Mouse (Mus musculus): ENCODE measurements around the gene Vmn1r126. TPM values are rescaled to one million over a fixed set of nuclear protein-coding genes. Genes with fewer than 3 reads are reported as not detected.
"Not testable (repeated sequence)": the region's sequence is repeated elsewhere in the genome, so short reads cannot be mapped to it uniquely, and the experiment has no call there.

Vmn1r126 gene
- polyA plus RNA-seq (2014; fragmentation: Nextera tagmentation; extraction: Ambion mirVana), result not detected in 2 replicates

DNA sequence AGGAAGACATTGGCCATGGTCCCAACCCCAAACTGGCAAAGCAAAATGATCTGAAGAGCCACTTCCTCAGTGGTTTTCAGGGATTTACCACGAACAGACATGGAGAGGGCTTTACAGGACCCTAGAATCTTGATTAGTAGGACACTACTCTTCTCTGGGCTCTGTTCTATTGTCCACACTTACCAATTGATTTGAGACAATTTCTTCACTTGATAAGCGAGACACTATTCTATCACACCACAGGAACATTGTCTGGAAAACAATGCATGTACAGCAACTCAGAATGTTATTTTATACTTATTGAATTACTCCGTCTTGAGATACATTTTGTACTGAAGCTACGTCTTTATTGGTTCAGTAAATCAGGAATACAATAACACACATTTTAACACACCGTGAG is at the start of gene Vmn1r126:
TSS of gene Vmn1r126 (minus strand) at position 101 of the 400 bp plus-strand sequence.
- not testable (repeated sequence) for H3K27me3 ChIP-seq (ENCODE audit: control insufficient read depth, insufficient read depth, low read length); H3K9me3 ChIP-seq (ENCODE audit: control insufficient read depth, low read length); H3K27ac ChIP-seq (ENCODE audit: low read depth, low read length); H3K9ac ChIP-seq (ENCODE audit: low read length); H3K36me3 ChIP-seq (ENCODE audit: control insufficient read depth, insufficient read depth, low read length); DNase-seq (ENCODE audit: low spot score); H3K4me1 ChIP-seq (replicated peaks; ENCODE audit: control insufficient read depth, insufficient read depth, low read length); H3K4me2 ChIP-seq (ENCODE audit: low read depth, low read length, severe bottlenecking); H3K4me3 ChIP-seq (ENCODE audit: low read depth, low read length); ATAC-seq (replicated peaks; ENCODE audit: low FRiP score)
- WGBS, result no CpG with 5 or more reads among the region's 5 CpGs

DNA sequence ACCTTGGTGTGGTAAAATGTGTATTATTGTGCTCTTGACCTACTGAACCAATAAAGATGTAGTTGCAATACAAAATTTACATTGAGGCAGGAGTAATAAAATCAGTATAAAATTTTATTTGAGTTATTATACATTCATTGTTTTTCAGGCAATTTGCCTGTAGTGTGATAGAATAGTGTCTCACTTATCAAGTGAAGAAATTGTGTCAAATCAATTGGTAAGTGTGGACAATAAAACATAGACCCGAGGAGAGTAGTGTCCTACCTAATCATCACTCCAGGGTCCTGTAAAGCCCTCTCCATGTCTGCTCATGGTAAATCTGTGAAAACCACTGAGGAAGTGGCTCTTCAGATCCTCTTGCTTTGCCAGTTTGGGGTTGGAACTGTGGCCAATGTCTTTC is 47.8 kb upstream of the Vmn1r126 start, which contains the start of gene Vmn1r128:
TSS of gene Vmn1r128 (plus strand) at position 301 of the 400 bp plus-strand sequence.
- not testable (repeated sequence) for H3K27me3 ChIP-seq (ENCODE audit: control insufficient read depth, insufficient read depth, low read length); H3K9me3 ChIP-seq (ENCODE audit: control insufficient read depth, low read length); H3K9ac ChIP-seq (ENCODE audit: low read length); H3K4me2 ChIP-seq (ENCODE audit: low read depth, low read length, severe bottlenecking); H3K4me1 ChIP-seq (replicated peaks; ENCODE audit: control insufficient read depth, insufficient read depth, low read length); H3K4me3 ChIP-seq (ENCODE audit: low read depth, low read length); DNase-seq (ENCODE audit: low spot score); ATAC-seq (replicated peaks; ENCODE audit: low FRiP score); H3K36me3 ChIP-seq (ENCODE audit: control insufficient read depth, insufficient read depth, low read length); H3K27ac ChIP-seq (ENCODE audit: low read depth, low read length)
- WGBS, result 77% methylated on average over 1 of the region's 1 CpGs

DNA sequence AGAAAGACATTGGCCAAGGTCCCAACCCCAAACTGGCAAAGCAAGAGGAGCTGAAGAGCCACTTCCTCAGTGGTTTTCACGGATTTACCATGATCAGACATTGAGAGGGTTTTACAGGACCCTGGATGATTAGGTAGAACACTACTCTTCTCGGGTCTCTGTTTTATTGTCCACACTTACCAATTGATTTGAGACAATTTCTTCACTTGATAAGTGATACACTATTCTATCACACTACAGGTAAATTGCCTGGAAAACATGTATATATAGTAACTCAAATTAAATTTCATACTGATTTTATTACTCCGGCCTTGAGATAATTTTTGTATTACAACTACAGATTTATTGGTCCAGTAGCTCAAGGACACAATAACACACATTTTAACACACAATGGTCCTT is 18.5 kb upstream of the Vmn1r126 start, which contains the start of gene Vmn1r127:
TSS of gene Vmn1r127 (minus strand) at position 101 of the 400 bp plus-strand sequence.
- H3K9ac ChIP-seq (ENCODE audit: low read length); DNase-seq (ENCODE audit: low spot score); H3K9me3 ChIP-seq (ENCODE audit: control insufficient read depth, low read length); H3K27me3 ChIP-seq (ENCODE audit: control insufficient read depth, insufficient read depth, low read length); H3K36me3 ChIP-seq (ENCODE audit: control insufficient read depth, insufficient read depth, low read length); H3K4me1 ChIP-seq (replicated peaks; ENCODE audit: control insufficient read depth, insufficient read depth, low read length); H3K4me2 ChIP-seq (ENCODE audit: low read depth, low read length, severe bottlenecking); H3K27ac ChIP-seq (ENCODE audit: low read depth, low read length); ATAC-seq (replicated peaks; ENCODE audit: low FRiP score); H3K4me3 ChIP-seq (ENCODE audit: low read depth, low read length): not testable (repeated sequence)
- no CpG with 5 or more reads among the region's 3 CpGs for WGBS

DNA sequence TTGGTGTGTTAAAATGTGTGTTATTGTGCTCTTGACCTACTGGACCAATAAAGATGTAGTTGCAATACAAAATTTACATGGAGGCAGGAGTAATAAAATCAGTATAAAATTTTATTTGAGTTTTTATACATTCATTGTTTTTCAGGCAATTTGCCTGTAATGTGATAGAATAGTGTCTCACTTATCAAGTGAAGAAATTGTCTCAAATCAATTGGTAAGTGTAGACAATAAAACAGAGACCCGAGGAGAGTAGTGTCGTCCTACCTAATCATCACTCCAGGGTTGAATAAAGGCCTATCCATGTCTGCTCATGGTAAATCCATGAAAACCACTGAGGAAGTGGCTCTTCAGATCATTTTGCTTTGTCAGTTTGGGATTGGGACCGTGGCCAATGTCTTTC is 29.4 kb downstream of the Vmn1r126 start, which contains the start of gene Vmn1r125:
TSS of gene Vmn1r125 (plus strand) at position 301 of the 400 bp plus-strand sequence.
- not testable (repeated sequence) for ATAC-seq (replicated peaks; ENCODE audit: low FRiP score); H3K4me3 ChIP-seq (ENCODE audit: low read depth, low read length); H3K27ac ChIP-seq (ENCODE audit: low read depth, low read length); H3K27me3 ChIP-seq (ENCODE audit: control insufficient read depth, insufficient read depth, low read length); H3K4me1 ChIP-seq (replicated peaks; ENCODE audit: control insufficient read depth, insufficient read depth, low read length); H3K4me2 ChIP-seq (ENCODE audit: low read depth, low read length, severe bottlenecking); H3K36me3 ChIP-seq (ENCODE audit: control insufficient read depth, insufficient read depth, low read length); H3K9me3 ChIP-seq (ENCODE audit: control insufficient read depth, low read length); DNase-seq (ENCODE audit: low spot score); H3K9ac ChIP-seq (ENCODE audit: low read length)
- WGBS, result 73% methylated on average over 3 of the region's 3 CpGs

DNA sequence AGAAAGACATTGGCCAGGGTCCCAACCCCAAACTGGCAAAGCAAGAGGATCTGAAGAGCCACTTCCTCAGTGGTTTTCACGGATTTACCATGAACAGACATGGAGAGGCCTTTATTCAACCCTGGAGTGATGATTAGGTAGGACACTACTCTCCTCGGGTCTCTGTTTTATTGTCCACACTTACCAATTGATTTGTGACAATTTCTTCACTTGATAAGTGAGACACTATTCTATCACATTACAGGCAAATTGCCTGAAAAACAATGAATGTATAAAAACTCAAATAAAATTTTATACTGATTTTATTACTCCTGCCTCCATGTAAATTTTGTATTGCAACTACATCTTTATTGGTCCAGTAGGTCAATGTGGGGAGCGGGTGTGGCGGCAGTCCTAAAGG is 40.8 kb downstream of the Vmn1r126 start, which contains the start of gene Vmn1r124:
TSS of gene Vmn1r124 (minus strand) at position 101 of the 400 bp plus-strand sequence.
- H3K4me2 ChIP-seq (ENCODE audit: low read depth, low read length, severe bottlenecking); ATAC-seq (replicated peaks; ENCODE audit: low FRiP score); H3K36me3 ChIP-seq (ENCODE audit: control insufficient read depth, insufficient read depth, low read length); H3K27me3 ChIP-seq (ENCODE audit: control insufficient read depth, insufficient read depth, low read length); H3K4me1 ChIP-seq (replicated peaks; ENCODE audit: control insufficient read depth, insufficient read depth, low read length); DNase-seq (ENCODE audit: low spot score); H3K4me3 ChIP-seq (ENCODE audit: low read depth, low read length); H3K9me3 ChIP-seq (ENCODE audit: control insufficient read depth, low read length); H3K27ac ChIP-seq (ENCODE audit: low read depth, low read length); H3K9ac ChIP-seq (ENCODE audit: low read length): not testable (repeated sequence)
- 73% methylated on average over 4 of the region's 4 CpGs for WGBS

Other genes starting within 250 kb of the Vmn1r126 start
- not detected in 2 replicates for gene Vmn1r120, start 247.7 kb downstream of the Vmn1r126 start, polyA plus RNA-seq (2014; fragmentation: Nextera tagmentation; extraction: Ambion mirVana)
- not detected in 2 replicates for gene Vmn1r121, start 203.0 kb downstream of the Vmn1r126 start, polyA plus RNA-seq (2014; fragmentation: Nextera tagmentation; extraction: Ambion mirVana)
- not detected in 2 replicates for gene Vmn1r122, start 167.3 kb downstream of the Vmn1r126 start, polyA plus RNA-seq (2014; fragmentation: Nextera tagmentation; extraction: Ambion mirVana)
- gene Vmn1r123, start 139.3 kb downstream of the Vmn1r126 start, polyA plus RNA-seq (2014; fragmentation: Nextera tagmentation; extraction: Ambion mirVana), result not detected in 2 replicates
- not detected in 2 replicates for gene Gm5157, start 111.0 kb downstream of the Vmn1r126 start, polyA plus RNA-seq (2014; fragmentation: Nextera tagmentation; extraction: Ambion mirVana)
- not detected in 2 replicates for gene Vmn1r124, start 40.9 kb downstream of the Vmn1r126 start, polyA plus RNA-seq (2014; fragmentation: Nextera tagmentation; extraction: Ambion mirVana)
- gene Vmn1r125, start 29.3 kb downstream of the Vmn1r126 start, polyA plus RNA-seq (2014; fragmentation: Nextera tagmentation; extraction: Ambion mirVana), result not detected in 2 replicates
- not detected in 2 replicates for gene Vmn1r127, start 18.4 kb upstream of the Vmn1r126 start, polyA plus RNA-seq (2014; fragmentation: Nextera tagmentation; extraction: Ambion mirVana)
- not detected in 2 replicates for gene Vmn1r128, start 47.9 kb upstream of the Vmn1r126 start, polyA plus RNA-seq (2014; fragmentation: Nextera tagmentation; extraction: Ambion mirVana)
- not detected in 2 replicates for gene Vmn1r129, start 59.8 kb upstream of the Vmn1r126 start, polyA plus RNA-seq (2014; fragmentation: Nextera tagmentation; extraction: Ambion mirVana)
- gene Gm6882, start 131.3 kb upstream of the Vmn1r126 start, polyA plus RNA-seq (2014; fragmentation: Nextera tagmentation; extraction: Ambion mirVana), result not detected in 2 replicates
- not detected in 2 replicates for gene Vmn1r130, start 210.3 kb upstream of the Vmn1r126 start, polyA plus RNA-seq (2014; fragmentation: Nextera tagmentation; extraction: Ambion mirVana)
- gene Vmn1r131, start 244.6 kb upstream of the Vmn1r126 start, polyA plus RNA-seq (2014; fragmentation: Nextera tagmentation; extraction: Ambion mirVana), result not detected in 2 replicates

All from forebrain, embryonic 11.5 days (tissue).